Mouse (Mus musculus): Measurements from ENCODE around the gene Btbd1.

- no peak for TF ChIP-seq CTCF (IDR thresholded peaks at IDR 0.05; ENCODE audit: low read depth)
- no peak for TF ChIP-seq EP300 (optimal IDR thresholded peaks at IDR 0.05)
These were observed 29.9 kb upstream of the Btbd1 start, which contains the start of gene Tm6sf1 for GRCm38 (mm10) chr7:81858968-81859721.
